Mouse (Mus musculus) T-helper 2 cell (primary cell): ENCODE measurements at regions not wholly inside any gene's neighbourhood (a gene's known extent, or its start where the extent isn't known, plus 50 kb on each side); places are given as distances from the start of the nearest gene placed in this dataset.
"Not testable (repeated sequence)": the region's sequence is repeated elsewhere in the genome, so short reads cannot be mapped to it uniquely, and the experiment has no call there.

Experiments used
- in situ Hi-C: fragments of 300-600 bp; cut with MboI, MseI; formaldehyde crosslinking; loops from one replicate; pipeline ENCODE4 v1.15.1; 2025; ENCODE audit warnings: high pct_unique_total_duplicates

DNA sequence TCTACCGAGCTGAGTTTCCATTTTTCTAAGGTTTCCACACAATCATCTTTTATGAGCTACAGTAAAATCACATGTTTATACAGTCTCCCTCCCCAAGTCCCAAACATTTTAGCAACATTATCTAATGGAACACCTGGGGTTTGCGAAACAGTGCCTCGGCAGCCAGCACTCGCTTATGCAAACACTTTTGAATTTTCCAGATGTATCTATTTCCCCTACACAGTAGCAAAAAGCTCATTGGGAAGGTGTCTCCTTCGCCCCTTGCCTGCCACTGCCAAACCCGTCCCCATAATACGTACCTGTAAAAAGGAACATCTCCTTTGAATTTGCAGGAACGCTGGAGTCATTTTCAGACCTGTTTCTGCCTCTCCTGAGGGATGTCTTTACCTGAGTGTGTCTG lies 149.6 kb upstream of the Mocs1 start:
- in situ Hi-C loops: no loop called here

- in situ Hi-C loops: no loop called here
These were observed 149.0 kb upstream of the Mocs1 start for GRCm38 (mm10) chr17:49278973-49279727.

DNA sequence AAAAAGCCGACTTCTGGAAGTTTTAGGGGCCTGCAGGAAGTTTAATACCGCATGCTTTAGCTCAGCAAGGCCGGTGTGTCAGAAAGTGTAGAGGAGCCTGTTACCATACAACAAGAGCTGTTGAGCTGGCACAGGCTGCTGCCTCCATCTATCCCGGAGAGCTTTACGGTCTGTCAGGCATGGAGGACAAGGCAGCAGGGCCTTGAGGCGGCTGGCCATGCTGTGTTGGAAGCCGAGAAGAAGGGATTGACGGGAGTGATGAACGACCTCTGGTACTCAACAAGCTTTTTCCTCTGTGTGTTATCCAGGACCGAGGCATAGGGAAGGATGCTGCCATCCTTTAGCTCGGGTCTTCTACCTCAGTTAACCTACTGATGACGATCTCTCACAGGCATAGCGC lies 146.8 kb upstream of the Mocs1 start:
- in situ Hi-C loops: no loop called here

DNA sequence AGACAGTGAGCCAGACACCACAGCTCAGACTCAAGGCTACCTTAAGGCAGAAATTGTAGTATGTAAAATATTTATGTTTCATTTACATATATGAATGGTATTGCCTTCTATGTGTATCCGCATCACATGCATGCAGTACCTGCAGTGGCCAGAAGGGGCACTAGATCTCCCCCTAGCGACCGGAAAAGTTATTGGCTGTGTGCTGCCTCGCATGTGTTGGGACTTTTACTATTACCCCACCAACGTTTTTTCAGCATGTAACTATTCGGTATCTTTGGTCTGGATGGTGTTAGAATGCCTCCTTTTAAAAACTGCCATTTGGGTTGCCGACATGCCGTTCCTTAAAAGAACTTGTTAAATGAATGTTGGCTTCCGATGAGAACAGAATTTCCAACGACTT lies 145.7 kb upstream of the Mocs1 start:
- in situ Hi-C loops: no loop called here

DNA sequence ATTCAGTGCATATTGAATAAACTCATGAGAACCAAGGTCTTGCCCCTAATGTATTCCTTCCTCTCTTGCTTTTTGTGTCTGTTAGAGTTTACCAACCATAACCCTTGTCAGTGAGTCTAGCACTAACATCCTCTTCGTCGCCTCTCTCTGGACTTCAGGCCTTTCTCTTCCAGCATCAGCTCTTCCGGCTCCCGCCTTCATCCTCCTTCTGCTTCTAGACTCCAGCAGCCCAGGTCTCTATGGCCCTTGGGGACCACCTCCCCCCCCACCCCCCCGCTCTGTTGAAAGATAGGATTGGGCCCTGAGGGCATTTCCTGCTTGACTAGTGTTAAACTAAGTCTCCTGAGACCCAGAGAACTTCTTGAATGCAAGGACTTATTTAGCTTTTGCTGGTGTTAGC lies 144.7 kb upstream of the Mocs1 start:
- in situ Hi-C loops: no loop called here

DNA sequence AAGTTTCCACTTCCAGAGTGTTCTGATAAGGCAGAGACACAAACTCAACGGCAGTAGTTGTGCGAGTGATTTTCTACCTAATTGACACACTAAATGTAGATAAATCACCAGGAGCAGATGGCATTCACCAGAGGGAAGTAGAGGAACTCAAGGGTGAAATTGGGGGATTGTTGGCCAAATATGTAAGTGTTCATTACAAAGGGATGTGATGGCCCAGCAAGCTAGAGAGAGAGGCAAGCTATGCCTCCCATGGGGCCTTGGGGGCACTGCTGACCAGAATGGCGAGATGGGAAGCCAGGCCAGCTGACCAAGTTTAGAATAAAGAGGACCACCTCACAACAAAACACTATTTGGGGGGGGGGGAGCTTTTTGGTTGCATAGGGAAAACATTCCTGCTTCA lies 136.5 kb upstream of the Mocs1 start:
- in situ Hi-C loops: no loop called here

DNA sequence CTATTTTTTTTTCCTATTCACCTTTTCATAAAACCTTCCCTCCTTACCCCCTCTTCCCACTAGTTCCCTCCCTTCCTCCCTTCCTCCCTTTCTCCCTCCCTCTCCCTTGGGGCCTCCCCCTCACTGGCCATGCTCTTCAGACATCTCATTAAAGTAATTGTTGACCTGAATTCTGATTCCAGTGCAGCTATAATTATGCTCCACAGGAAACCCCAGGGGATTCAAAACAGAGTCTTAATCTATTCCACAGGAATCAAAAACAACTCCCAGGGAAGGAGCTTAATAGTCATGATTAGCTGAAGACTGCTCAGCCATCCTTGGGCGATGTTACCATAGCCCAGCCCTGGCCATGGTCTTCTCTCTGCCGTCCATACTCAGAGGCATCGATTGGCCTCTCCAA lies 123.7 kb upstream of the Mocs1 start:
- in situ Hi-C loops: no loop called here

DNA sequence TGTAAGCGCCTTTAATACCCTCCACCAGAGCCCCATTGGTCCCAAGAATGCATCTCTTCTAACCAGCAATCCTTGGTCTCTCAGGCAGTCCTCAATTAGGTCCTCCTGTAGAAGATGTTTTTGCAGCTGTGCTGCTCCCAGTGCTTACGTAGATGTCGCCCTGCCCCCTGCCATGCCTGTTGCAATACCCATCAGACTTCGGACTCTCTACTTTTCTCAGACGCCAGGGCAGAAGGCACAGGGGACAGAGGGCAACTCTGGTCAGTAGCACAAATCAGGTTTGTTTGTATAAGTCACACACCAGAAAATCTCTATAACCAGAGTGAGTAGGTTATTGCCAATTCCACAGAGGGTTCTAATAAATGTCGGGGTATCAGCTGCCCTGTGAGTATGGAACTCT lies 123.0 kb upstream of the Mocs1 start:
- in situ Hi-C loops: no loop called here

DNA sequence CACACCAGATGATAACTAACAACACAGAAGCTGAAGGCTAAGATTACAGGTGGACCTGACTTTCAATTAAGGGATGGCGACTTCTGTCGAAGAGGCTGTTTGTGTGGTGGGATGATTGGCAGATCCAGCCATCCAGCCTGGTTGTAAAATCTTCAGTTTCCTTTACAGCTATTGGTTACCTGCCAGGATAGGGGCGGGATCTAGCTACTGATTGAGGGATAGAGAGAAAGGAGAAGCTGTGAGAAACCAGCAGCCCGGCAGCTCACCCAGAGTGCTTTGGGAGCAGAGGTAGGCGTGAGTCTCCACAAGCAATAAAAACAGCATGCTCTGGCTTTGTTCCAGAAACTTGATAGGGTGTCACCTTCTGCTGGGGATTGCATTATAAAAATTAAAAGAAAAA lies 119.1 kb upstream of the Mocs1 start:
- in situ Hi-C loops: no loop called here

- in situ Hi-C loops: no loop called here
These were observed 114.0 kb upstream of the Mocs1 start for GRCm38 (mm10) chr17:49314196-49314595.

DNA sequence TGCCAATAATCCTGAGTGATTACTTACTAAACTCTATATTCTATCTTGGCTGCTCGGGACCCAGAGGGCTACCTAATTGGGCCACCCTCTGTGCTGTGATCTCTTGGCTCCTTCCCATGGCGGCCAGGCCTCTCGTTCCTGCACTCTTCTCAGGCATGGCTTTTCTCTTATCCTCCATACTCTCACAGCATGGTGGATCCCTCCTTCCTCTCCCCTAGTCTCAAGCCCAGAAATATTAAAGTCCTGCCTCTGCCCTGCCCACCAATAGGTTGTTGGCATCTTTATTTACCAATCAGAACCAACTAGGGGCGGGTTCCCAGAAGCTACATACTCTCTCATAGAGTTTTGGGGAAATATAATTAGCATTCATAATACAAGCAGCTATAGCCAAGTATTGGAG lies 100.6 kb upstream of the Mocs1 start:
- in situ Hi-C loops: no loop called here

DNA sequence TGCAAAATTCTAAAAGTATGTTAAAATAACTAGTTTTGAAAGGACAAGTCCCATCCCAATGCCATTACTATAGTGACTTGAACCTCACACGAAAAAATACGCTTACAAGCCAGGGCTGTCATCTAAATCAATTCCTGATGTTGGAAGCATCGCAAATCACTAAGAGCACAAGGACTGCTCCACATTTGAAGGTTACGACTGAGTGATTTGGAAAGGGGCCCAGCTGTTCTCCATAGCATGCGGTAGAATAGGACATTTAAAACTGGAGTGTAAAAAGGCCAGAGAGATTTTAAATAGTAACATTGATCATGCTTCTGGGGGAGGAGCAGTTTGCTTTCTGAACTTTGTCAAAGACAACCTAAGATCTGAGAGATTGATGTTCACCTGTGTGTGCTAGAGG lies 92.8 kb upstream of the Mocs1 start:
- in situ Hi-C loops: no loop called here

DNA sequence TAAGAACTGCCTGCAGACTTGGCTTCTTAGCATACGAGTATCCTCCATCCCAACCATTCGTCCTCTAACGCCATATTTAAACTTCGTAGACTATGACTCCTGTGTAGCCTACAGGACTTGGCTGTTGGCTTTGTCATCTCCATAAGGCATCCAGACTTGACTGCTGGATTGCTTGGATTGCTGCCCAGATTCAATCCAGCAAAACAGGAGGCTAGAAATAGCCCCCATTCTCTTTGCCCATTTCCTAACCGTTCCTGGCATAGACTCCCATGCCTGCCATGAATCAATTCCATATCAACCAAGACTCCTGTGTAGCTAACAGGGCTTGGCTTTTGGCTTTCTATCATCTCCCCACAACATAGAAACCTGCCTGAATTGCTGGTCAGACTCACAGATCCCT lies 90.3 kb upstream of the Mocs1 start:
- in situ Hi-C loops: no loop called here

DNA sequence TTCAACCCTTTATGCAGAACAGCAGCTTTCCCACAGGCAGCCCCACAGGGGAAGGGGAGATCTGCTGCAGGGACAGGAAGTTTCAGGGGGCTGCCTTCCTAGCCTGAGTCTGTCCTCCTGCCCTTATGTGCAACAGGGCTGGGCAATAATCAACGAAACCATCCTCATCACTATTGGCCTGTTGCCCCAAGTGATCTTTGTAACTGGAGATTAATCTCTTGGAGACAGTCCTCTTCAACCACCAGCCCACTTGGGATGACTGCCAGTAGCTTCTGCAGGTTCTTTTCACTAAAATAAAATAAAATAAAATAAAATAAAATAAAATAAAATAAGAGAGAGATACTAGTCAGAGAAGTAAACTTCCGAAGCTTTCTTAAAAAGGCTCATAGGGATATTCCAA lies 85.5 kb upstream of the Mocs1 start:
- in situ Hi-C loops: no loop called here

DNA sequence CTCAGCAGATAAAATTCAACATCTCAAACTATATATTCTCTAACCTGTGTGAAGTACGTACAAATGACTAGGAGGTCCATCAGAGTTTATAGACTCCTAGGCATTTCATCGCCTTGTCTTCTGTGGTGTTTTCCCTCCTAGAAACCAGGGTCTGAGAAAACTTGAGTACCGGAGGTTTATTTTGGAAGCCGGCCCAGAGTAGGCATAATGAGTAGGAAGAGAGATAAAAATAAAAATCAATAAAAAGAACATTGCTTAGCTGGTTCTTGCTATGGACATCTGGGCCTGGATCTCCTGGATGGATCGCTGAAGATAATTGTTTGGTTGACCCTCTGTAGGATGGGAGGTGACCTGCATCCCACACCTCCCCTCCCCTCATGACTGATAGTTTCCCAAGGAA lies 81.5 kb upstream of the Mocs1 start:
- in situ Hi-C loops: no loop called here

DNA sequence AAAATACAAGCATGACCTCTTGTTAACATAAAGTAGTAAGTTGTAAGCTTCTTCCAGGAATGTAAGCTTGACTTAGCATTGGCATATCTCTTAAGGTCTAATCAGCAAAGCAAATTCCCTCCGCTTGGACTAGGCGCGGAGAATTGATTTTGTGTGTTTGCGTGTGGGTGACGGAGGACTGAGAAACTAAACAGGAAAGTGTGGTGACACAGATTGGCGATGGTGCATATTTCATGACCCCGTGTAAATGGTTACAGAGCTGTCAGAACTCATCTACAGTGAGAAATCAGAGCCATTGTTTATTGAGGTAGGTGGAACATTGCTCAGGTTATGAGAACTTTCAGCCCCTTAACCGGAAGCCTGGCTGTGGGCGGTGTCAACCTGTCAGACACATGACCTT lies 78.8 kb upstream of the Mocs1 start:
- in situ Hi-C loops: no loop called here

DNA sequence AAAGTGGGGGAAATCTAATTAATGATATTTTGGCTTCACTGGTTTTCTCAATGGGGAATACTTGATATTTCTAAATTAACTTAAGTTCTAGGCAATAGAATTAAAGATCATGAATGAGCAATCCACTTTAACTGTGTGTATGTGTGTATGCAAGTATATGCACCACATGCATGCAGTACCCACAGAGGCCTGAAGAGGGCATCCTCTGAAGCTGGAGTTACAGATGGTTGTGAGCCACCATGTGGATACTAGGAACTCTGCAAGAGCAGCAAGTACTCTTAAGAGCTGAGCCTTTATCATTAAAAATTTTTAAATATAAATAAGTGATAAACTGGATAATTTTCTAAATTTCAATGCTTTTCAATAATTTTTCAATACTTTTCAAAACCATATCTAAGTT lies 69.0 kb upstream of the Mocs1 start:
- in situ Hi-C loops: no loop called here

GRCm38 (mm10) chr17:49360251-49360650 lies 67.9 kb upstream of the Mocs1 start:
- in situ Hi-C loops: not testable (repeated sequence)

DNA sequence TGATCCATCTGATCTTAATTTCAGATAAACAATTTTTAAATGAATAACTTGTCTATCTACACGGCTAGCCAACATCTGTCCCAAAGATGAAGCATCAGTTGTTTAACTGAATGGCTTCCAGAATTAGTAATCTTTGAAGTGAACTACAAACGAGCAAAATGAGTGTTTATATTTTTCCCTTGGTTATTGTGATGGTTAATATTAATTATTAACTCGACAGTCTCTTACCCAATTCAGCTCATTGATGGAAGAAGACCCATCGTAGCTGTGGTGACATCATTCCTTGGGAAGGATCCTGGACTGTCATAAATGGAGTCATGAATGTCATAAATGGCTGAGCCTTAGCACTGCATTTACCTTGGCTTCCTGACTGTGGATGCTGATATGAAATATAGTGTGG lies 60.4 kb upstream of the Mocs1 start:
- in situ Hi-C loops: no loop called here

GRCm38 (mm10) chr17:49368476-49369269 lies 59.5 kb upstream of the Mocs1 start:
- in situ Hi-C loops: no loop called here

DNA sequence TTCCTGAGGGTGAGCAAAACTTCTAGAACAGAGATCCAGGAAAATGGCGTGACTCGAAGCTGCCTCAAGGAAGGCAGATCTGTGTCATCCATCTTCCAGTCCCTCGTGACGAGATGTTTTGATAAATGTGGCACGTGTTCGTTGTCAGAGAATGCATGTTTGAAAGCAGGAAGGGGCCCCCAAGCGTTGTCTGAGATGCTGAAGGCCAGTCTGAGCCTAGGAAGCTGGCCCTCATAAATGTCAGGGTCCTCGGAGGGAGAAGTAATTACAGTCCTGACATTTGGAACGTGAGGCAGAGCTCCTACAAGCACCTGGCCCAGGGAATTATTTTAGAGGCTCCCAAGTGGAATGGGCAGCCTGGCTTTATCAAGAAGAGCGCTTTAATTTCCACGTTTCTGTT lies 50.5 kb upstream of the Mocs1 start:
- in situ Hi-C loops: no loop called here
